Mouse (Mus musculus): ENCODE data around the gene Sox2. TPM values are rescaled to one million over a fixed set of nuclear protein-coding genes. Genes with fewer than 3 reads are reported as not detected.

Sox2 gene
- polyA plus RNA-seq, 1 experiment, result not detected

GRCm38 (mm10) chr3:34659861-34660260 lies 9.7 kb downstream of the Sox2 start:
- Histone ChIP-seq H3K27me3 (ENCODE audit: control insufficient read depth, insufficient read depth, low read length) (peaks cover 20% of the 10 kb centered on the region), H3K36me3 (ENCODE audit: control insufficient read depth, insufficient read depth, low read length) (no peaks in the 10 kb centered on the region), H3K4me1 (ENCODE audit: control insufficient read depth, insufficient read depth, insufficient read length) (peaks cover 5% of the 10 kb centered on the region), H3K27ac (ENCODE audit: insufficient read depth, low read length) (no peak overlapping the region), H3K4me3 (ENCODE audit: extremely low read depth, insufficient read depth, insufficient read length) (no peak overlapping the region)
- no peak for TF ChIP-seq POLR2A (IDR thresholded peaks at IDR 0.05; ENCODE audit: low read depth, low read length)
- TF ChIP-seq CTCF (IDR thresholded peaks at IDR 0.05; ENCODE audit: extremely low read depth, insufficient read depth, insufficient read length, insufficient replicate concordance), result no peak
- no peak for DNase-seq (ENCODE audit: low read depth in 1 of 2, low spot score in 2 of 2)
- 12% methylated on average over 6 of the region's 6 CpGs for WGBS

GRCm38 (mm10) chr3:34660542-34661290 lies 10.5 kb downstream of the Sox2 start:
- no peak overlapping the region for H3K4me3 ChIP-seq (ENCODE audit: extremely low read depth, insufficient read depth, insufficient read length)
- no peaks in the 10 kb centered on the region for H3K36me3 ChIP-seq (ENCODE audit: control insufficient read depth, insufficient read depth, low read length)
- no peak overlapping the region for H3K27ac ChIP-seq (ENCODE audit: insufficient read depth, low read length)
- DNase-seq (ENCODE audit: low read depth in 1 of 2, low spot score in 2 of 2), result no peak
- TF ChIP-seq POLR2A (IDR thresholded peaks at IDR 0.05; ENCODE audit: low read depth, low read length) (no peak), CTCF (IDR thresholded peaks at IDR 0.05; ENCODE audit: extremely low read depth, insufficient read depth, insufficient read length, insufficient replicate concordance) (no peak)
- peaks cover 20% of the 10 kb centered on the region for H3K27me3 ChIP-seq (ENCODE audit: control insufficient read depth, insufficient read depth, low read length)
- WGBS, result 10% methylated on average over 14 of the region's 14 CpGs
- H3K4me1 ChIP-seq (ENCODE audit: control insufficient read depth, insufficient read depth, insufficient read length), result peaks cover 5% of the 10 kb centered on the region

- Histone ChIP-seq H3K27me3 (ENCODE audit: control insufficient read depth, insufficient read depth, low read length) (peaks cover 20% of the 10 kb centered on the region), H3K27ac (ENCODE audit: insufficient read depth, low read length) (no peak overlapping the region), H3K4me3 (ENCODE audit: extremely low read depth, insufficient read depth, insufficient read length) (no peak overlapping the region), H3K36me3 (ENCODE audit: control insufficient read depth, insufficient read depth, low read length) (no peaks in the 10 kb centered on the region), H3K4me1 (ENCODE audit: control insufficient read depth, insufficient read depth, insufficient read length) (peaks cover 5% of the 10 kb centered on the region)
- DNase-seq (ENCODE audit: low read depth in 1 of 2, low spot score in 2 of 2), result no peak
- TF ChIP-seq CTCF (IDR thresholded peaks at IDR 0.05; ENCODE audit: extremely low read depth, insufficient read depth, insufficient read length, insufficient replicate concordance) (no peak), POLR2A (IDR thresholded peaks at IDR 0.05; ENCODE audit: low read depth, low read length) (no peak)
- 7% methylated on average over 32 of the region's 32 CpGs for WGBS
Observed at GRCm38 (mm10) chr3:34661341-34662007, 11.3 kb downstream of the Sox2 start.

- 10% methylated on average over 15 of the region's 15 CpGs for WGBS
- Histone ChIP-seq H3K4me3 (ENCODE audit: extremely low read depth, insufficient read depth, insufficient read length) (no peak overlapping the region), H3K27ac (ENCODE audit: insufficient read depth, low read length) (no peak overlapping the region), H3K27me3 (ENCODE audit: control insufficient read depth, insufficient read depth, low read length) (peaks cover 20% of the 10 kb centered on the region), H3K4me1 (ENCODE audit: control insufficient read depth, insufficient read depth, insufficient read length) (peaks cover 5% of the 10 kb centered on the region), H3K36me3 (ENCODE audit: control insufficient read depth, insufficient read depth, low read length) (no peaks in the 10 kb centered on the region)
- TF ChIP-seq POLR2A (IDR thresholded peaks at IDR 0.05; ENCODE audit: low read depth, low read length) (no peak), CTCF (IDR thresholded peaks at IDR 0.05; ENCODE audit: extremely low read depth, insufficient read depth, insufficient read length, insufficient replicate concordance) (no peak)
- no peak for DNase-seq (ENCODE audit: low read depth in 1 of 2, low spot score in 2 of 2)
Observed at GRCm38 (mm10) chr3:34662008-34662711, 12.0 kb downstream of the Sox2 start.

- WGBS, result 6% methylated on average over 53 of the region's 53 CpGs
- H3K27me3 ChIP-seq (ENCODE audit: control insufficient read depth, insufficient read depth, low read length), result peaks cover 20% of the 10 kb centered on the region
Observed at GRCm38 (mm10) chr3:34662712-34663655, 12.8 kb downstream of the Sox2 start.

More at GRCm38 (mm10) chr3:34662712-34663655, 12.8 kb downstream of the Sox2 start:
- no peak overlapping the region for H3K4me3 ChIP-seq (ENCODE audit: extremely low read depth, insufficient read depth, insufficient read length)
- H3K36me3 ChIP-seq (ENCODE audit: control insufficient read depth, insufficient read depth, low read length), result no peaks in the 10 kb centered on the region
- DNase-seq (ENCODE audit: low read depth in 1 of 2, low spot score in 2 of 2), result no peak
- peaks cover 5% of the 10 kb centered on the region for H3K4me1 ChIP-seq (ENCODE audit: control insufficient read depth, insufficient read depth, insufficient read length)
- H3K27ac ChIP-seq (ENCODE audit: insufficient read depth, low read length), result no peak overlapping the region
- no peak for TF ChIP-seq POLR2A (IDR thresholded peaks at IDR 0.05; ENCODE audit: low read depth, low read length)
- TF ChIP-seq CTCF (IDR thresholded peaks at IDR 0.05; ENCODE audit: extremely low read depth, insufficient read depth, insufficient read length, insufficient replicate concordance), result no peak
